Mouse (Mus musculus) layer of hippocampus, postnatal 25 days (tissue): ENCODE results near the gene Ano2. TPM values are rescaled to one million over a fixed set of nuclear protein-coding genes. Genes with fewer than 3 reads are reported as not detected.

Experiments
- DNase-seq, 2 experiments: peaks; one replicate each; pipeline ENCODE4 v3.0.0; 2022; ENCODE audit warnings: mixed read lengths in 2 of 2, low spot score in 1 of 2; ENCODE audit errors: extremely low spot score in 1 of 2
- total RNA-seq, 2 experiments: library from RNA; stranded (reverse); gene quantifications; 2 replicates each; pipeline ENCODE4 v1.2.3; 2021

Gene Ano2
- total RNA-seq, 2 experiments from 2014 or later, result 5.1 to 5.5 TPM

GRCm38 (mm10) chr6:126033693-126034402, 343.6 kb downstream of the Ano2 start:
- no peak for DNase-seq

- DNase-seq, result no peak
Measured at GRCm38 (mm10) chr6:126034403-126034724, 344.1 kb downstream of the Ano2 start.

GRCm38 (mm10) chr6:126034728-126035127, 344.5 kb downstream of the Ano2 start:
- peak in 1 of 2 experiments; percentile 5 for DNase-seq

GRCm38 (mm10) chr6:126035621-126036020, 345.4 kb downstream of the Ano2 start:
- DNase-seq, result no peak

GRCm38 (mm10) chr6:126045931-126046330, 355.7 kb downstream of the Ano2 start:
- peak; percentile 21 to 28 for DNase-seq

GRCm38 (mm10) chr6:126048206-126048605, 358.0 kb downstream of the Ano2 start:
- DNase-seq, result no peak

GRCm38 (mm10) chr6:126053136-126053535, 362.9 kb downstream of the Ano2 start:
- DNase-seq, result no peak

- DNase-seq, result no peak
Measured at GRCm38 (mm10) chr6:126057706-126058105, 367.5 kb downstream of the Ano2 start.

- DNase-seq, result no peak
Measured at GRCm38 (mm10) chr6:126080531-126080930, 390.3 kb downstream of the Ano2 start.

GRCm38 (mm10) chr6:126086321-126086950, 396.2 kb downstream of the Ano2 start:
- DNase-seq, result no peak

GRCm38 (mm10) chr6:126088489-126089265, 398.5 kb downstream of the Ano2 start:
- DNase-seq, result no peak

Other genes starting within 250 kb of the Ano2 start
- gene Cd9, start 195.6 kb upstream of the Ano2 start, total RNA-seq, result 10 to 100 TPM; 78.0 to 89.7 TPM
- 10 to 100 TPM; 14.6 to 14.7 TPM for gene Vwf, start 143.6 kb upstream of the Ano2 start, total RNA-seq